ENCODE assay signal across 24 mouse cellular contexts in the genomic region with DNA sequence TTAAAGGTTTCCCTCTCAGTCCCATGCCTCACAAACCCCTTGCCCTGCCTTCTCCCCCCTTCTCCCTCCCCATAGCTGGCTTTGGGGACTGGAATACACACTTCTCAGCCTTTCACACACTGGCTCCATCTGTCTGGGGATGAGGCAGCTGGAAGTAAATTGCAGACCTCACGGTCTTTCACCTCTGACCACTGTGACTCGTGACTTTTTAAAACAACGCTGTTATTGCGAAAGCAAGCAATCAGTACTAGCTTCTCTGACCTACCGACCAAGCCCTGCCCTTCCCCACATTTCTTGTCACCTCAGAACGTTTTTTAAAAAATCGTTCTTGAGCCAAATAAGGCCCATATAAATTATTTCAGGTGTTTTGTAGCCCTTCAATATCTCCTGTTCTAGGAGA. TPM values are rescaled to one million over a fixed set of nuclear protein-coding genes. Genes with fewer than 3 reads are reported as not detected.
DNase-seq lines count a peak whose midpoint lies in the region; ATAC-seq and TF ChIP-seq lines count a peak whose summit lies in the region.
"Had no signal": no experiment of that assay in that cellular context is flagged by ENCODE, and none has a peak within 500 bp of the region (broad histone marks: within the 10 kb centered on the region; RNA-seq: fewer than 3 reads in every experiment).

No protein-coding gene starts in this region.

- no peaks in the 10 kb centered on the region for H3K79me2 ChIP-seq in C2C12 (ENCODE audit: control insufficient read depth, insufficient read depth)

- no peak overlapping the region for H3K4me3 ChIP-seq in C2C12 (ENCODE audit: insufficient read depth, poor library complexity, severe bottlenecking)
- H3K4me3 ChIP-seq in bone marrow, adult 2 months (replicated peaks; ENCODE audit: control insufficient read depth, low read depth, low read length): no peak overlapping the region
- no peak overlapping the region for H3K4me3 ChIP-seq in intestine, embryonic 16.5 days (ENCODE audit: low read length)
- H3K4me3 ChIP-seq: forebrain, embryonic 12.5 days; heart, embryonic 15.5 days; limb, embryonic 12.5 days; lung, embryonic 15.5 days; midbrain, embryonic 13.5 days; neural tube, embryonic 13.5 days had no signal

- no peaks in the 10 kb centered on the region for H3K27me3 ChIP-seq in C2C12 (ENCODE audit: control insufficient read depth, insufficient read depth, insufficient read length)
- H3K27me3 ChIP-seq in intestine, embryonic 16.5 days (replicated peaks; ENCODE audit: control insufficient read depth, insufficient read depth, low read length): no peaks in the 10 kb centered on the region
- H3K27me3 ChIP-seq: forebrain, embryonic 12.5 days; heart, embryonic 15.5 days; lung, embryonic 15.5 days; midbrain, embryonic 13.5 days; neural tube, embryonic 13.5 days had no signal

- no peaks in the 10 kb centered on the region for H3K9me3 ChIP-seq in intestine, embryonic 16.5 days (ENCODE audit: control insufficient read depth, low read length)
- H3K9me3 ChIP-seq: forebrain, embryonic 12.5 days; G1E; heart, embryonic 15.5 days; limb, embryonic 12.5 days; lung, embryonic 15.5 days; midbrain, embryonic 13.5 days; neural tube, embryonic 13.5 days had no signal

- no peaks in the 10 kb centered on the region for H3K36me3 ChIP-seq in C2C12 (ENCODE audit: control insufficient read depth, insufficient read depth)
- no peaks in the 10 kb centered on the region for H3K36me3 ChIP-seq in intestine, embryonic 16.5 days (ENCODE audit: control insufficient read depth, insufficient read depth, low read length)
- H3K36me3 ChIP-seq: forebrain, embryonic 12.5 days; G1E; heart, embryonic 15.5 days; limb, embryonic 12.5 days; lung, embryonic 15.5 days; midbrain, embryonic 13.5 days; neural tube, embryonic 13.5 days had no signal

- no peaks in the 10 kb centered on the region; the same call in 1 of the 2 replicates for H3K4me1 ChIP-seq in bone marrow, adult 2 months (ENCODE audit: control insufficient read depth, insufficient read depth, low read length)
- peaks cover 13% of the 10 kb centered on the region for H3K4me1 ChIP-seq in intestine, embryonic 16.5 days (ENCODE audit: control insufficient read depth, insufficient read depth, low read length)
- H3K4me1 ChIP-seq: limb, embryonic 12.5 days had no signal

- H3K27ac ChIP-seq in bone marrow, adult 2 months (ENCODE audit: control insufficient read depth, insufficient read depth, low read depth, low read length, poor library complexity): peak overlapping the region; percentile 2; the same call in 1 of the 2 replicates
- no peak overlapping the region for H3K27ac ChIP-seq in intestine, embryonic 16.5 days (ENCODE audit: low read length)
- H3K27ac ChIP-seq: forebrain, embryonic 12.5 days; heart, embryonic 15.5 days; limb, embryonic 12.5 days; lung, embryonic 15.5 days; midbrain, embryonic 13.5 days; neural tube, embryonic 13.5 days had no signal

- no peak overlapping the region for H3ac ChIP-seq in C2C12 (ENCODE audit: control insufficient read depth, insufficient read length, low read depth)

- H3K4me2 ChIP-seq in intestine, embryonic 16.5 days (ENCODE audit: low read depth, low read length): no peak overlapping the region
- H3K4me2 ChIP-seq: forebrain, embryonic 12.5 days; heart, embryonic 15.5 days; limb, embryonic 12.5 days; lung, embryonic 15.5 days; midbrain, embryonic 13.5 days; neural tube, embryonic 13.5 days had no signal

- DNase-seq in layer of hippocampus, adult 11-12 months (ENCODE audit: low spot score): no peak
- no peak for DNase-seq in testis, postnatal 14 days (ENCODE audit: low spot score)
- no peak for DNase-seq in kidney, adult 8-10 months
- DNase-seq: cerebellum, adult 9-11 months; gastrocnemius, postnatal 14 days; kidney, adult 9 months; layer of hippocampus, adult 9-11 months; lung, postnatal 4 days; thymus, postnatal 4 days had no signal

- TF ChIP-seq POLR2A in bone marrow, adult 2 months (IDR thresholded peaks at IDR 0.05; ENCODE audit: borderline replicate concordance, control insufficient read depth, low read depth, low read length): no peak

- H3K79me3 ChIP-seq in C2C12 (ENCODE audit: low read depth): no peaks in the 10 kb centered on the region

- no peak overlapping the region for H3K9ac ChIP-seq in intestine, embryonic 16.5 days (ENCODE audit: low read depth, low read length)
- H3K9ac ChIP-seq: forebrain, embryonic 12.5 days; heart, embryonic 15.5 days; limb, embryonic 12.5 days; lung, embryonic 15.5 days; midbrain, embryonic 13.5 days; neural tube, embryonic 13.5 days had no signal

- ATAC-seq in intestine, embryonic 16.5 days: peak; percentile 67
- ATAC-seq in megakaryocyte, adult 5-6 weeks (ENCODE audit: poor library complexity, severe bottlenecking): peak; percentile 73
- no peak for ATAC-seq in inflammation-experienced regulatory T-cells, adult 6 months
- ATAC-seq: hindbrain, embryonic 16.5 days; midbrain, embryonic 13.5 days had no signal

- TF ChIP-seq CTCF in C2C12 (IDR thresholded peaks at IDR 0.05; ENCODE audit: control insufficient read depth, insufficient read depth, insufficient read length): no peak
- TF ChIP-seq CTCF in bone marrow, adult 2 months (IDR thresholded peaks at IDR 0.05; ENCODE audit: control insufficient read depth, insufficient read depth, low read length): no peak

- WGBS in bone marrow, adult 2 months: 11% methylated on average over 7 of the region's 7 CpGs
- 31% methylated on average over 7 of the region's 7 CpGs for WGBS in intestine, embryonic 16.5 days

TF ChIP-seq in C2C12, 6 proteins besides CTCF, POLR2A, EP300 and RAD21:
- peak; percentile 86 for TF ChIP-seq CEBPB (IDR thresholded peaks at IDR 0.05; ENCODE audit: low read depth)
- no peak for TF ChIP-seq FOSL1 (IDR thresholded peaks at IDR 0.05; ENCODE audit: insufficient read depth, low read length, poor library complexity, severe bottlenecking)

RNA-seq across cellular contexts. Expression of a gene that starts 14.4 kb away (rescaled TPM):
- polyA plus RNA-seq in C2C12 (2012; fragmentation: generic; extraction: Trizol): 0.07 TPM
- 0.49 and 1.1 TPM in 2 replicates for polyA plus RNA-seq in bone marrow, adult 2 months (2011; ENCODE audit: insufficient read depth, insufficient read length, low replicate concordance, missing spikeins)
- polyA plus RNA-seq in intestine, embryonic 16.5 days (2015; fragmentation: Nextera tagmentation; extraction: Ambion mirVana): 1.2 and 2.1 TPM in 2 replicates
- not detected in 2 replicates for total RNA-seq in megakaryocyte, adult 5-6 weeks (2015)
- not detected in 2 replicates for total RNA-seq in megakaryocyte, adult 5-6 weeks (2017)
- not detected for polyA plus RNA-seq in inflammation-experienced regulatory T-cells, adult 6 months (2017; shearing (Covaris generic))
- total RNA-seq: G1E; gastrocnemius, postnatal 14 days; heart, adult 8-10 months; hematopoietic stem cell, adult 5-6 weeks had no signal
- polyA plus RNA-seq: forebrain, embryonic 12.5 days; G1E; heart, embryonic 15.5 days; limb, embryonic 12.5 days; lung, embryonic 15.5 days; midbrain, embryonic 13.5 days; neural tube, embryonic 13.5 days had no signal

RNA-seq across cellular contexts. Expression of a gene that starts 29.5 kb away (rescaled TPM):
- polyA plus RNA-seq in C2C12 (2012; fragmentation: generic; extraction: Trizol): 0.01 TPM
- polyA plus RNA-seq in bone marrow, adult 2 months (2011; ENCODE audit: insufficient read depth, insufficient read length, low replicate concordance, missing spikeins): 0.47 and 0.52 TPM in 2 replicates
- polyA plus RNA-seq in intestine, embryonic 16.5 days (2015; fragmentation: Nextera tagmentation; extraction: Ambion mirVana): 0.09 TPM in 2 replicates
- total RNA-seq in megakaryocyte, adult 5-6 weeks (2015): 0.04 and 0.27 TPM in 2 replicates
- 0.16 TPM in 1 of 2 replicates, not detected in the other for total RNA-seq in megakaryocyte, adult 5-6 weeks (2017)
- polyA plus RNA-seq in inflammation-experienced regulatory T-cells, adult 6 months (2017; shearing (Covaris generic)): under 1 TPM in 1 of 3 experiments, not detected in 2; 0.30 TPM
- total RNA-seq: G1E; gastrocnemius, postnatal 14 days; heart, adult 8-10 months; hematopoietic stem cell, adult 5-6 weeks had no signal
- polyA plus RNA-seq: G1E; heart, embryonic 15.5 days had no signal

RNA-seq across cellular contexts. Expression of a gene that starts 41.4 kb away (rescaled TPM):
- polyA plus RNA-seq in C2C12 (2012; fragmentation: generic; extraction: Trizol): 119 TPM
- polyA plus RNA-seq in bone marrow, adult 2 months (2011; ENCODE audit: insufficient read depth, insufficient read length, low replicate concordance, missing spikeins): 156 and 163 TPM in 2 replicates
- 156 and 159 TPM in 2 replicates for polyA plus RNA-seq in intestine, embryonic 16.5 days (2015; fragmentation: Nextera tagmentation; extraction: Ambion mirVana)
- 118 and 120 TPM in 2 replicates for total RNA-seq in megakaryocyte, adult 5-6 weeks (2015)
- total RNA-seq in megakaryocyte, adult 5-6 weeks (2017): 111 and 123 TPM in 2 replicates
- polyA plus RNA-seq in inflammation-experienced regulatory T-cells, adult 6 months (2017; shearing (Covaris generic)): 10 to 100 TPM; 24.3 to 51.6 (median 44.5) TPM

RNA-seq across cellular contexts. Expression of a gene that starts 44.4 kb away (rescaled TPM):
- 17.6 TPM for polyA plus RNA-seq in C2C12 (2012; fragmentation: generic; extraction: Trizol)
- polyA plus RNA-seq in bone marrow, adult 2 months (2011; ENCODE audit: insufficient read depth, insufficient read length, low replicate concordance, missing spikeins): 11.2 and 16.8 TPM in 2 replicates
- 44.0 and 48.1 TPM in 2 replicates for polyA plus RNA-seq in intestine, embryonic 16.5 days (2015; fragmentation: Nextera tagmentation; extraction: Ambion mirVana)
- total RNA-seq in megakaryocyte, adult 5-6 weeks (2015): 23.9 and 28.0 TPM in 2 replicates
- 11.9 and 17.2 TPM in 2 replicates for total RNA-seq in megakaryocyte, adult 5-6 weeks (2017)
- polyA plus RNA-seq in inflammation-experienced regulatory T-cells, adult 6 months (2017; shearing (Covaris generic)): 10 to 100 TPM; 60.8 to 67.3 (median 61.3) TPM
